Comparison of ENCODE assay signal across 8 mouse cellular contexts in genomic region chr8:92850239-92850638, GRCm38 (mm10). TPM values are rescaled to one million over a fixed set of nuclear protein-coding genes. Genes with fewer than 3 reads are reported as not detected.
DNase-seq lines count a peak whose midpoint lies in the region; ATAC-seq lines count a peak whose summit lies in the region.

No protein-coding gene starts in this region.

- no peak overlapping the region for H3K9ac ChIP-seq in hindbrain, embryonic 14.5 days
- no peak overlapping the region for H3K9ac ChIP-seq in midbrain, embryonic 16.5 days (ENCODE audit: low read depth, low read length)

- H3K27ac ChIP-seq in hindbrain, embryonic 14.5 days, result no peak overlapping the region
- H3K27ac ChIP-seq in midbrain, embryonic 16.5 days (ENCODE audit: low read length), result peak overlapping the region; percentile 19; the same call in 1 of the 2 replicates

- peak; percentile 12; the same call in 1 of the 2 replicates for ATAC-seq in cerebellum, adult (ENCODE audit: insufficient number of reproducible peaks, low FRiP score, low TSS enrichment)
- ATAC-seq in hindbrain, embryonic 14.5 days (ENCODE audit: low FRiP score), result peak; percentile 82; the same call in 1 of the 2 replicates
- ATAC-seq in midbrain, embryonic 16.5 days, result peak; percentile 82

- no peak overlapping the region for H3K4me3 ChIP-seq in hindbrain, embryonic 14.5 days (replicated peaks; ENCODE audit: low read length)
- H3K4me3 ChIP-seq in midbrain, embryonic 16.5 days (ENCODE audit: low read depth, low read length), result no peak overlapping the region

- WGBS in hindbrain, embryonic 14.5 days, result 50% methylated on average over 4 of the region's 4 CpGs
- WGBS in midbrain, embryonic 16.5 days, result 58% methylated on average over 4 of the region's 4 CpGs

- H3K9me3 ChIP-seq in hindbrain, embryonic 14.5 days (ENCODE audit: control insufficient read depth, low read length), result no peaks in the 10 kb centered on the region
- H3K9me3 ChIP-seq in midbrain, embryonic 16.5 days (replicated peaks; ENCODE audit: control insufficient read depth, low read length, poor library complexity, severe bottlenecking), result no peaks in the 10 kb centered on the region

- H3K4me2 ChIP-seq in hindbrain, embryonic 14.5 days (replicated peaks), result no peak overlapping the region
- no peak overlapping the region for H3K4me2 ChIP-seq in midbrain, embryonic 16.5 days (ENCODE audit: low read length)

- no peaks in the 10 kb centered on the region for H3K36me3 ChIP-seq in hindbrain, embryonic 14.5 days (replicated peaks; ENCODE audit: control insufficient read depth, insufficient read depth)
- no peaks in the 10 kb centered on the region for H3K36me3 ChIP-seq in midbrain, embryonic 16.5 days (ENCODE audit: control insufficient read depth, insufficient read depth, low read length)

- peaks cover 26% of the 10 kb centered on the region; the same call in 1 of the 2 replicates for H3K4me1 ChIP-seq in hindbrain, embryonic 14.5 days (replicated peaks; ENCODE audit: control insufficient read depth, insufficient read depth, low read length)
- H3K4me1 ChIP-seq in midbrain, embryonic 16.5 days (ENCODE audit: control insufficient read depth, insufficient read depth, low read length), result peaks cover 9% of the 10 kb centered on the region; the same call in 1 of the 2 replicates

- DNase-seq in NIH3T3 (ENCODE audit: low read depth), result peak; percentile 98
- DNase-seq in frontal cortex, postnatal 10 days (ENCODE audit: low spot score in 2 of 2), result peak; percentile 74 to 82
- peak; percentile 59 for DNase-seq in hindbrain, embryonic 14.5 days (ENCODE audit: low spot score)
- DNase-seq in layer of hippocampus, postnatal 25 days (ENCODE audit: extremely low spot score in 1 of 2, low spot score in 1 of 2), result peak; percentile 39 to 61
- DNase-seq in urinary bladder, postnatal 10 days (ENCODE audit: low spot score), result peak; percentile 40
- DNase-seq in c-Kit-positive CD71-positive TER-119-positive erythroid progenitor cells, embryonic 14.5 days (ENCODE audit: low spot score), result no peak

- no peaks in the 10 kb centered on the region for H3K27me3 ChIP-seq in hindbrain, embryonic 14.5 days (ENCODE audit: control insufficient read depth, insufficient read depth, low read length)
- H3K27me3 ChIP-seq in midbrain, embryonic 16.5 days (ENCODE audit: control insufficient read depth, insufficient read depth, low read depth, low read length), result no peaks in the 10 kb centered on the region

RNA-seq across cellular contexts. Expression of gene Lpcat2, which starts 4.9 kb away (rescaled TPM):
- 10.2 and 11.8 TPM in 2 replicates for polyA plus RNA-seq in hindbrain, embryonic 14.5 days (2014; fragmentation: Nextera tagmentation; extraction: Ambion mirVana)
- 10 to 100 TPM in 1 of 2 experiments, 1 to 10 TPM in 1; 9.7 to 12.3 TPM for total RNA-seq in layer of hippocampus, postnatal 25 days (2021)
- 8.5 and 10.4 TPM in 2 replicates for polyA plus RNA-seq in midbrain, embryonic 16.5 days (2015; fragmentation: Nextera tagmentation; extraction: Ambion mirVana)

RNA-seq across cellular contexts. Expression of gene Mmp2, which starts 23.1 kb away (rescaled TPM):
- polyA plus RNA-seq in hindbrain, embryonic 14.5 days (2014; fragmentation: Nextera tagmentation; extraction: Ambion mirVana), result 33.8 and 35.9 TPM in 2 replicates
- total RNA-seq in layer of hippocampus, postnatal 25 days (2021), result 1 to 10 TPM; 3.9 to 4.4 TPM
- polyA plus RNA-seq in midbrain, embryonic 16.5 days (2015; fragmentation: Nextera tagmentation; extraction: Ambion mirVana), result 17.7 and 17.8 TPM in 2 replicates

RNA-seq across cellular contexts. Expression of gene Capns2, which starts 51.0 kb away (rescaled TPM):
- polyA plus RNA-seq in hindbrain, embryonic 14.5 days (2014; fragmentation: Nextera tagmentation; extraction: Ambion mirVana), result 0.27 and 0.86 TPM in 2 replicates
- 1 to 10 TPM in 1 of 2 experiments, under 1 TPM in 1; 0.54 to 1.1 TPM for total RNA-seq in layer of hippocampus, postnatal 25 days (2021)
- polyA plus RNA-seq in midbrain, embryonic 16.5 days (2015; fragmentation: Nextera tagmentation; extraction: Ambion mirVana), result 0.19 TPM in 1 of 2 replicates, not detected in the other

Comparison
In these comparisons a context has a peak if more than half of its experiments do, and no peak if none do; other contexts are left out.
1. ATAC-seq: peak in every context shown above with its lines; median percentile 82 in hindbrain, embryonic 14.5 days; 82 in midbrain, embryonic 16.5 days; 12 in cerebellum, adult.